Mouse (Mus musculus): ENCODE measurements around the gene Ogdh. TPM values are rescaled to one million over a fixed set of nuclear protein-coding genes. Genes with fewer than 3 reads are reported as not detected.
A peak's percentile ranks its signal among the peaks of the same experiment; 100 is the strongest.

Ogdh gene
- total and polyA plus RNA-seq, 3 experiments, result 91.8 to 118 (median 94.9) TPM

GRCm38 (mm10) chr11:6261434-6262082 lies 29.9 kb upstream of the Ogdh start (continued):
- TF ChIP-seq ZKSCAN1 (IDR thresholded peaks at IDR 0.05; ENCODE audit: low read depth, low read length) (no peak), ZNF384 (IDR thresholded peaks at IDR 0.05; ENCODE audit: low read depth, low read length) (no peak), E2F4 (IDR thresholded peaks at IDR 0.05; ENCODE audit: borderline replicate concordance, low read depth, low read length) (no peak), HCFC1 (IDR thresholded peaks at IDR 0.05; ENCODE audit: low read depth, low read length) (no peak), ELF1 (IDR thresholded peaks at IDR 0.05; ENCODE audit: low read depth, low read length) (0 out of 2 replicates have a peak, but pooled peaks have one; percentile 2), USF1 (IDR thresholded peaks at IDR 0.05; ENCODE audit: low read depth, low read length) (no peak), TAL1 (IDR thresholded peaks at IDR 0.05; ENCODE audit: low read length) (no peak), ZC3H11A (IDR thresholded peaks at IDR 0.05; ENCODE audit: low read depth, low read length) (peak; percentile 51; the same call in 1 of the 2 replicates), POLR2AphosphoS5 (IDR thresholded peaks at IDR 0.05; ENCODE audit: borderline replicate concordance, low read depth, low read length) (no peak), BHLHE40 (IDR thresholded peaks at IDR 0.05; ENCODE audit: borderline replicate concordance, low read depth, low read length) (0 out of 2 replicates have a peak, but pooled peaks have one; percentile 26), TBP (IDR thresholded peaks at IDR 0.05; ENCODE audit: low read depth, low read length) (no peak), ZMIZ1 (IDR thresholded peaks at IDR 0.05; ENCODE audit: low read depth, low read length) (no peak)

GRCm38 (mm10) chr11:6266621-6267020 lies 24.8 kb upstream of the Ogdh start:
- Histone ChIP-seq H3K27me3 (ENCODE audit: control insufficient read depth in 1 of 2, insufficient read depth in 2 of 2, low read length in 2 of 2) (no peaks in the 10 kb centered on the region), H3K27ac (ENCODE audit: control insufficient read depth, low read depth, low read length) (no peak overlapping the region), H3K36me3 (ENCODE audit: control insufficient read depth in 1 of 2, insufficient read depth in 2 of 2, low read length in 2 of 2) (peaks cover 12 to 17% of the 10 kb centered on the region in 2 experiments), H3K9ac (ENCODE audit: control insufficient read depth, low read depth, low read length, poor library complexity, severe bottlenecking) (peak overlapping the region; percentile 79), H3K79me2 (ENCODE audit: control insufficient read depth, insufficient read depth, low read length, poor library complexity) (peaks cover 21% of the 10 kb centered on the region), H3K9me3 (replicated peaks; ENCODE audit: insufficient read depth, low read length) (no peaks in the 10 kb centered on the region), H3K4me3 (ENCODE audit: control insufficient read depth in 1 of 2, insufficient read depth in 1 of 2, low read depth in 2 of 2, low read length in 2 of 2) (peak overlapping the region; percentile 62 to 71), H3K4me1 (ENCODE audit: control insufficient read depth in 1 of 2, insufficient read depth in 2 of 2, low read length in 2 of 2) (peaks cover 0 to 14% of the 10 kb centered on the region in 2 experiments; a peak in 3 of 4 replicates)
- TF ChIP-seq POLR2A (IDR thresholded peaks at IDR 0.05; ENCODE audit: control insufficient read depth in 1 of 2, insufficient read depth in 1 of 2, low read depth in 1 of 2, low read length in 2 of 2, poor library complexity in 1 of 2), result 0 out of 4 replicates have a peak, but pooled peaks of 1 of the 2 experiments have one; percentile 26
- TF ChIP-seq SIN3A (IDR thresholded peaks at IDR 0.05; ENCODE audit: low read length), result no peak
- DNase-seq (ENCODE audit: low read depth, low spot score), result no peak

- peak; percentile 99 for DNase-seq (ENCODE audit: low read depth, low spot score)
- peaks cover 21% of the 10 kb centered on the region for H3K79me2 ChIP-seq (ENCODE audit: control insufficient read depth, insufficient read depth, low read length, poor library complexity)
- H3K27ac ChIP-seq (ENCODE audit: control insufficient read depth, low read depth, low read length), result peak within 1 kb of the TSS; percentile 73
- peaks cover 0 to 14% of the 10 kb centered on the region in 2 experiments; a peak in 3 of 4 replicates for H3K4me1 ChIP-seq (ENCODE audit: control insufficient read depth in 1 of 2, insufficient read depth in 2 of 2, low read length in 2 of 2)
- H3K36me3 ChIP-seq (ENCODE audit: control insufficient read depth in 1 of 2, insufficient read depth in 2 of 2, low read length in 2 of 2), result peaks cover 12 to 17% of the 10 kb centered on the region in 2 experiments
- no peaks in the 10 kb centered on the region for H3K9me3 ChIP-seq (replicated peaks; ENCODE audit: insufficient read depth, low read length)
- H3K4me3 ChIP-seq (ENCODE audit: control insufficient read depth in 1 of 2, insufficient read depth in 1 of 2, low read depth in 2 of 2, low read length in 2 of 2), result peak within 1 kb of the TSS; percentile 62 to 71
- H3K27me3 ChIP-seq (ENCODE audit: control insufficient read depth in 1 of 2, insufficient read depth in 2 of 2, low read length in 2 of 2), result no peaks in the 10 kb centered on the region
- peak within 1 kb of the TSS; percentile 79 for H3K9ac ChIP-seq (ENCODE audit: control insufficient read depth, low read depth, low read length, poor library complexity, severe bottlenecking)
- TF ChIP-seq CHD2 (IDR thresholded peaks at IDR 0.05; ENCODE audit: low read length), result no peak
- TF ChIP-seq HCFC1 (IDR thresholded peaks at IDR 0.05; ENCODE audit: low read depth, low read length), result peak; percentile 99
- no peak for TF ChIP-seq MAFK (IDR thresholded peaks at IDR 0.05; ENCODE audit: borderline replicate concordance, low read depth, low read length)
- peak; percentile 99 for TF ChIP-seq RCOR1 (IDR thresholded peaks at IDR 0.05; ENCODE audit: low read depth, low read length)
- TF ChIP-seq GABPA (IDR thresholded peaks at IDR 0.05; ENCODE audit: low read depth, low read length), result no peak
- TF ChIP-seq UBTF (IDR thresholded peaks at IDR 0.05; ENCODE audit: borderline replicate concordance, insufficient read depth, low read depth, low read length), result no peak
- TF ChIP-seq POLR2AphosphoS5 (IDR thresholded peaks at IDR 0.05; ENCODE audit: borderline replicate concordance, low read depth, low read length), result no peak
- TF ChIP-seq ZC3H11A (IDR thresholded peaks at IDR 0.05; ENCODE audit: low read depth, low read length), result no peak
- TF ChIP-seq TCF12 (IDR thresholded peaks at IDR 0.05; ENCODE audit: low read depth, low read length), result peak; percentile 70
- peak; percentile 96 to 99 for TF ChIP-seq POLR2A (IDR thresholded peaks at IDR 0.05; ENCODE audit: control insufficient read depth in 1 of 2, insufficient read depth in 1 of 2, low read depth in 1 of 2, low read length in 2 of 2, poor library complexity in 1 of 2)
- peak; percentile 95 for TF ChIP-seq TBP (IDR thresholded peaks at IDR 0.05; ENCODE audit: low read depth, low read length)
- peak; percentile 78 for TF ChIP-seq ELF1 (IDR thresholded peaks at IDR 0.05; ENCODE audit: low read depth, low read length)
- no peak for TF ChIP-seq SMC3 (IDR thresholded peaks at IDR 0.05; ENCODE audit: low read depth, low read length)
- TF ChIP-seq ZNF384 (IDR thresholded peaks at IDR 0.05; ENCODE audit: low read depth, low read length), result no peak
- TF ChIP-seq ETS1 (IDR thresholded peaks at IDR 0.05; ENCODE audit: low read depth, low read length), result peak; percentile 59; the same call in 1 of the 2 replicates
- TF ChIP-seq BHLHE40 (IDR thresholded peaks at IDR 0.05; ENCODE audit: borderline replicate concordance, low read depth, low read length), result no peak
- TF ChIP-seq RAD21 (IDR thresholded peaks at IDR 0.05; ENCODE audit: low read depth, low read length), result no peak
Measured at GRCm38 (mm10) chr11:6267320-6268254, 23.8 kb upstream of the Ogdh start, which contains the start of gene Ddx56. Gene Ddx56 (minus strand): TSS chr11:6267772.
